Mouse (Mus musculus): ENCODE measurements around the gene Tox3.

The Tox3 gene

DNA sequence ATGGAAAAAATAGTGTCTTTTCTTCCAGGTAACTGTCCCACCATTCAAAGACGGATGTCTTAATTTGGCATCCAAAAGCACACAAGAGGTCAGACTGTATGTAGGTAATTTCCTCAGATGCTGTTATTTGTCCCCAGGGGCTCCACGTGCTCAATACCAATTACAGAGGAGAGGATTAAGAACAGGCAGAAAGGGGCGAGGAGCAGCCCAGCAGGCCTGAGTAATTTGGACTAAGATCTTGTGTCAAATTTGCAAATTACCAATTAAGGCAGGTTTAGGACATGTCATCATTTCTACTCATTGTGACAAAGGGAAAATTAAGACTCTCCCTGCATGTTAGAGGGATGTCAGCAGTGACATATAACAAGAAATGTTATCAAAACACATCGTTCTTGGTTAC is 106.7 kb downstream of the Tox3 start:
- DNase-seq: no peak

DNA sequence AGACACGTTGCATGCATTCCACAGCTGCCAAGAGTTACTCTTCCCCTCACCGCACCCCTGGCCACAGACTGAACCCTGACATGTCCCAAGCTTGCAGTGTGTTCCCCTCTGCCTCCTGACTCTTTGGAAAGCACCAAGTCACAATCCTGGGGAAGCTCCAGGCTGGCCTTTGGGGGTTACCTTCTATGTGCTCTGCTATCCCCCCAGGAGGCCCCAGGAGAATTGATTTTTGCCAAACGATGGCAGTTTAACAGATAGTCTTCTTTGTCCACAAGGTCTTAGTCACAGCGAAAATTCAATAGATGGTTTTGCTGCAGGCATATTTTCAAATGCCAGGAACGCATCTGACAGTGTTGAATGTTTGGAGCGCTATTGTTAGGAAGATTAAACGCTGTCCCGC is 115.6 kb downstream of the Tox3 start:
- no peak for DNase-seq

DNA sequence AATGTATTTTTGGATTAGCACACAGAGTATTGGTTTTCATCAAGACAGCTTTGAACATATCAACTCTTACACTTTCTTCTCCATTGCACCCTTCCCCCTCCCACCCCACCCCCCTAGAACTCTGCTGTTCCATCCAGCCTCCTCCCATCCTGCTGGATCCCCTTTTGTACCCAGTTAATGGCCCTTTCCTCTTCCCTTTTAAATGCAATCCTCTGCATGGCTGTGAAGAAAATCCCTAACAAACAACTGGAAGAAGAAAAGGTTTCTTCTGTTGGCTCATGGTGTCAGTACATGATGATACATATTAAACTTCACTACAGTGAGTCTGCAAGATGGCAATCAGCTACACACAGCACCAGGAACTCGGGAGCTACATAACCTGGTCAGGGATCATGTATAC is 124.0 kb downstream of the Tox3 start:
- DNase-seq: no peak

DNA sequence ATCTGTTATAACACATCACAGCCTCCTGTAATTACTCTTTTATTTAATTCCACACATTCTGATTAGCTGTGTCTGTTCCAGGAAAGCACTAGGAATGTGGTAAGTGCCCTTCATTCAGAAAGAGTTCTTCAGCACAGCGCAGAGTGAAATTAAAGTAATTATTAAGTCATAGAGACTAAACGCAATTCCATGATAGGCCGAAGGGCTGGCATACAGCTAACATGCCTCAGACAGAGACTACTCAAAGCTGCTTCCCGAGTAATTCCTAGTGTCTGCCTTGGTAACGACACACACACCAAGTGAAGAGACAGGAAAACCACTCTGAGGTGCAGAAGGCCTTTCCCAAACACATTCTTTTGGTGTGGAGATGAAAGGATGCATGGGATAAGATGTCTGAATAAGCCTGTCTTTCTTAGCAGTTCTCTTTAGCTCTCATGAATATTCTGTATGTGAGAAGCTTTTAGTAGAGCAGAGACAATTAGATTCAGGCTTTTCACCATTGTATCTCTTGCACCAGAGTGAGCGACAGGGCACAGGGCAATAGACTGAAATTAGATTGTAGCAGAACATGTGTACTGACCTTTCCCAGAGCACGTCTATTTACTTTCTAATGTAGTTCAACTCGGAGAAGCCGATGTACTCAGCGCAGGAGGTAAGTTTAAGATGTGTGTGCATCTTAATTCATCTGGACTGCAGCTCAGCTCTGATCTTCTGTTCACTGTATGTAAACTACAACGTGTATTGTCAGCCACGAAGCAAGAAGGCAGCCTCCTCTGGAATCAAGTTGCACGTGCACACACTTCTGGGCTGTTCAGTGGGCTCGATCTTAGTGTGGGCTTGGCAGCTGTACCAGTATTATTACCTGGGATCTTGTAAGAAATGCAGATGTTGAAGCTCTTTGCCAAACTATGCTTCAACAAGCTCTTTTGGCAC is 138.8 kb downstream of the Tox3 start:
- no peak for DNase-seq
